Mouse (Mus musculus) right cerebral cortex, postnatal 25 days (tissue): ENCODE results near the gene Jag1.

Experiments used
- DNase-seq: peaks from one replicate; pipeline ENCODE4 v3.0.0; 2022

Gene Jag1

GRCm38 (mm10) chr2:137116025-137116674, at the start of gene Jag1:
Jag1 (minus strand) TSS chr2:137116644.
- DNase-seq: peak; percentile 36

GRCm38 (mm10) chr2:137156018-137156417, 39.6 kb upstream of the Jag1 start:
- DNase-seq: no peak

GRCm38 (mm10) chr2:137153825-137154224, 37.4 kb upstream of the Jag1 start:
- no peak for DNase-seq

GRCm38 (mm10) chr2:137153172-137153667, 36.8 kb upstream of the Jag1 start:
- no peak for DNase-seq

GRCm38 (mm10) chr2:137150953-137151352, 34.5 kb upstream of the Jag1 start:
- no peak for DNase-seq

GRCm38 (mm10) chr2:137146938-137147666, 30.7 kb upstream of the Jag1 start:
- DNase-seq: no peak

- no peak for DNase-seq
Measured at GRCm38 (mm10) chr2:137138063-137138462, 21.6 kb upstream of the Jag1 start.

- DNase-seq: no peak
Measured at GRCm38 (mm10) chr2:137134035-137134434, 17.6 kb upstream of the Jag1 start.

GRCm38 (mm10) chr2:137124861-137125260, 8.4 kb upstream of the Jag1 start:
- DNase-seq: no peak

GRCm38 (mm10) chr2:137117321-137117690, 862 bp upstream of the Jag1 start:
- DNase-seq: peak; percentile 56

- DNase-seq: peak; percentile 62
Measured at GRCm38 (mm10) chr2:137116675-137117320, 354 bp upstream of the Jag1 start.

GRCm38 (mm10) chr2:137115241-137116024, 1.0 kb downstream of the Jag1 start:
- peak; percentile 11 for DNase-seq

- DNase-seq: peak; percentile 71
Measured at GRCm38 (mm10) chr2:137114248-137115096, 2.0 kb downstream of the Jag1 start.

GRCm38 (mm10) chr2:137113288-137114061, 3.0 kb downstream of the Jag1 start:
- no peak for DNase-seq

GRCm38 (mm10) chr2:137110214-137110898, 6.1 kb downstream of the Jag1 start:
- no peak for DNase-seq

GRCm38 (mm10) chr2:137109321-137110213, 6.9 kb downstream of the Jag1 start:
- DNase-seq: no peak

- no peak for DNase-seq
Measured at GRCm38 (mm10) chr2:137107946-137108345, 8.5 kb downstream of the Jag1 start.

- DNase-seq: no peak
Measured at GRCm38 (mm10) chr2:137107203-137107602, 9.2 kb downstream of the Jag1 start.

- no peak for DNase-seq
Measured at GRCm38 (mm10) chr2:137101074-137101473, 15.4 kb downstream of the Jag1 start.
